Mouse (Mus musculus): ENCODE results near the gene Crtc1.
A peak's percentile ranks its signal among the peaks of the same experiment; 100 is the strongest.

Crtc1 gene

GRCm38 (mm10) chr8:70421349-70422104 is 17.9 kb downstream of the Crtc1 start:
- DNase-seq (ENCODE audit: low spot score) = no peak

GRCm38 (mm10) chr8:70419879-70420643 is 19.3 kb downstream of the Crtc1 start:
- DNase-seq (ENCODE audit: low spot score) = no peak

- no peak for DNase-seq (ENCODE audit: low spot score)
These were observed 20.4 kb downstream of the Crtc1 start for GRCm38 (mm10) chr8:70418954-70419353.

- DNase-seq (ENCODE audit: low spot score) = no peak
These were observed 21.5 kb downstream of the Crtc1 start for GRCm38 (mm10) chr8:70417914-70418313.

GRCm38 (mm10) chr8:70416941-70417340 is 22.4 kb downstream of the Crtc1 start:
- DNase-seq (ENCODE audit: low spot score) = no peak

GRCm38 (mm10) chr8:70415540-70416451 is 23.6 kb downstream of the Crtc1 start:
- DNase-seq (ENCODE audit: low spot score) = peak; percentile 14

- DNase-seq (ENCODE audit: low spot score) = no peak
These were observed 25.0 kb downstream of the Crtc1 start for GRCm38 (mm10) chr8:70414310-70414946.

- DNase-seq (ENCODE audit: low spot score) = no peak
These were observed 29.1 kb downstream of the Crtc1 start for GRCm38 (mm10) chr8:70410281-70410680.

GRCm38 (mm10) chr8:70409455-70409871 is 29.9 kb downstream of the Crtc1 start:
- no peak for DNase-seq (ENCODE audit: low spot score)

- no peak for DNase-seq (ENCODE audit: low spot score)
These were observed 30.4 kb downstream of the Crtc1 start for GRCm38 (mm10) chr8:70409019-70409418.

GRCm38 (mm10) chr8:70408301-70408700 is 31.1 kb downstream of the Crtc1 start:
- DNase-seq (ENCODE audit: low spot score) = no peak

- no peak for DNase-seq (ENCODE audit: low spot score)
These were observed 32.8 kb downstream of the Crtc1 start for GRCm38 (mm10) chr8:70406427-70407069.

- no peak for DNase-seq (ENCODE audit: low spot score)
These were observed 34.2 kb downstream of the Crtc1 start for GRCm38 (mm10) chr8:70405189-70405588.

- DNase-seq (ENCODE audit: low spot score) = no peak
These were observed 35.2 kb downstream of the Crtc1 start for GRCm38 (mm10) chr8:70404212-70404611.

GRCm38 (mm10) chr8:70397611-70398563 is 41.5 kb downstream of the Crtc1 start:
- no peak for DNase-seq (ENCODE audit: low spot score)

- DNase-seq (ENCODE audit: low spot score) = no peak
These were observed 43.2 kb downstream of the Crtc1 start for GRCm38 (mm10) chr8:70396184-70396583.

GRCm38 (mm10) chr8:70395649-70396048 is 43.7 kb downstream of the Crtc1 start:
- no peak for DNase-seq (ENCODE audit: low spot score)

- no peak for DNase-seq (ENCODE audit: low spot score)
These were observed 44.9 kb downstream of the Crtc1 start for GRCm38 (mm10) chr8:70394269-70394998.

- DNase-seq (ENCODE audit: low spot score) = no peak
These were observed 46.3 kb downstream of the Crtc1 start for GRCm38 (mm10) chr8:70393087-70393486.

Data from T-cell, adult 2 months (primary cell).